Mouse (Mus musculus): Measurements from ENCODE around the gene Gm10721. TPM values are rescaled to one million over a fixed set of nuclear protein-coding genes. Genes with fewer than 3 reads are reported as not detected.

Gm10721 gene
- not detected in 2 replicates for polyA plus RNA-seq (2021; fragmentation: Nextera tagmentation)
- long read RNA-seq, experiment 1 = 0 reads
- long read RNA-seq, experiment 2 = 0 reads

DNA sequence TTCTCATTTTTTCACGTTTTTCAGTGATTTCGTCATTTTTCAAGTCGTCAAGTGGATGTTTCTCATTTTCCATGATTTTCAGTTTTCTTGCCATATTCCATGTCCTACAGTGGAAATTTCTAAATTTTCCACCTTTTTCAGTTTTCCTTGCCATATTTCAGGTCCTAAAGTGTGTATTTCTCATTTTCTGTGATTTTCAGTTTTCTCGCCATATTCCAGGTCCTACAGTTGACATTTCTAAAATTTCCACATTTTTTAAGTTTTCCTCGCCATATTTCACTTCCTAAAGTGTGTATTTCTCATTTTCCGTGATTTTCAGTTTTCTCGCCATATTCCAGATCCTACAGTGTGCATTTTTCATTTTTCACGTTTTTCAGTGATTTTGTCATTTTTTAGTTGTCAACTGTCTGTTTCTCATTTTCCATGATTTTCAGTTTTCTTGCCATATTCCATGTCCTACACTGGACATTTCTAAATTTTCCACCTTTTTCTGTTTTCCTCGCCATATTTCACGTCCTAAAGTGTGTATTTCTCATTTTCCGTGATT lies at the start of gene Gm10721:
TSS of gene Gm10721 (plus strand) at position 408 of the 547 bp plus-strand sequence.

GRCm38 (mm10) chr9:3000445-3000972 lies 12.4 kb upstream of the Gm10721 start, which contains the start of gene Gm10722:
Gm10722 (plus strand) TSS chr9:3000922.

DNA sequence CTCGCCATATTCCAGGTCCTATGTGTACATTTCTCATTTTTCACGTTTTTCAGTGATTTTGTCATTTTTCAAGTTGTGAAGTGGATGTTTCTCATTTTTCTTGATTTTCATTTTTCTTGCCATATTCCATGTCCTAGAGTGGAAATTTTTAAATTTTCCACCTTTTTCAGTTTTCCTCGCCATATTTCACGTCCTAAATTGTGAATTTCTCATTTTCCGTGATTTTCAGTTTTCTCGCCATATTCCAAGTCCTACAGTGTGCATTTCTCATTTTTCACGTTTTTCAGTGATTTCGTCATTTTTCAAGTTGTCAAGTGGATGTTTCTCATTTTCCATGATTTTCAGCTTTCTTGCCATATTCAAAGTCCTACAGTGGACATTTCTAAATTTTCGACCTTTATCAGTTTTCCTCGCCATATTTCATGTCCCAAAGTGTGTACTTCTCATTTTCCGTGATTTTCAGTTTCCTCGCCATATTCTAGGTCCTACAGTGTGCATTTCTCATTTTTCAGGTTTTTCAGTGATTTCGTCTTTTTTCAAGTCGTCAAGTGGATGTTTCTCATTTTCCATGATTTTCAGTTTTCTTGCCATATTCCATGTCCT lies 10.0 kb upstream of the Gm10721 start, which contains the start of gene Gm11168:
TSS of gene Gm11168 (plus strand) at position 553 of the 603 bp plus-strand sequence.

DNA sequence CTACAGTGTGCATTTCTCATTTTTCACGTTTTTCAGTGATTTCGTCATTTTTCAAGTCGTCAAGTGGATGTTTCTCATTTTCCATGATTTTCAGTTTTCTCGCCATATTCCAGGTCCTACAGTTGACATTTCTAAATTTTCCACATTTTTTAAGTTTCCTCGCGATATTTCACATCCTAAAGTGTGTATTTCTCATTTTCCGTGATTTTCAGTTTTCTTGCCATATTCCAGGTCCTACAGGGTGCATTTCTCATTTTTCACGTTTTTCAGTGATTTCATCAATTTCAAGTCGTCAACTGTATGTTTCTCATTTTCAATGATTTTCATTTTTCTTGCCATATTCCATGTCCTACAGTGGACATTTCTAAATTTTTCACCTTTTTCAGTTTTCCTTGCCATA lies 2.4 kb downstream of the Gm10721 start, which contains the start of gene Gm10720:
TSS of gene Gm10720 (plus strand) at position 301 of the 400 bp plus-strand sequence.

GRCm38 (mm10) chr9:3017108-3017507 lies 4.2 kb downstream of the Gm10721 start, which contains the start of gene Gm10719:
Gm10719 (plus strand) TSS chr9:3017408.

GRCm38 (mm10) chr9:3023312-3023984 lies 10.5 kb downstream of the Gm10721 start, which contains the start of gene Gm10718:
Gm10718 (plus strand) TSS chr9:3023547.

DNA sequence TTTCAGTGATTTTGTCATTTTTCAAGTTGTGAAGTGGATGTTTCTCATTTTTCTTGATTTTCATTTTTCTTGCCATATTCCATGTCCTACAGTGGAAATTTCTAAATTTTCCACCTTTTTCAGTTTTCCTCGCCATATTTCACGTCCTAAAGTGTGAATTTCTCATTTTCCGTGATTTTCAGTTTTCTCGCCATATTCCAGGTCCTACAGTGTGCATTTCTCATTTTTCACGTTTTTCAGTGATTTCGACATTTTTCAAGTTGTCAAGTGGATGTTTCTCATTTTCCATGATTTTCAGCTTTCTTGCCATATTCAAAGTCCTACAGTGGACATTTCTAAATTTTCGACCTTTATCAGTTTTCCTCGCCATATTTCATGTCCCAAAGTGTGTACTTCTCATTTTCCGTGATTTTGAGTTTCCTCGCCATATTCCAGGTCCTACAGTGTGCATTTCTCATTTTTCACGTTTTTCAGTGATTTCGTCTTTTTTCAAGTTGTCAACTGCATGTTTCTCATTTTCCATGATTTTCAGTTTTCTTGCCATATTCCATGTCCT lies 12.1 kb downstream of the Gm10721 start, which contains the start of gene Gm10717:
TSS of gene Gm10717 (plus strand) at position 506 of the 556 bp plus-strand sequence.

GRCm38 (mm10) chr9:3034299-3034698 lies 21.4 kb downstream of the Gm10721 start, which contains the start of gene Gm17535:
Gm17535 (plus strand) TSS chr9:3034599.

GRCm38 (mm10) chr9:3036577-3036976 lies 23.6 kb downstream of the Gm10721 start, which contains the start of gene Gm10715:
Gm10715 (plus strand) TSS chr9:3036877.

Small RNAs within 50 kb of the gene (microRNA-seq; reads per million reads assigned to microRNA genes)
- not detected for gene Mir101c

Other genes with a start within 250 kb of the Gm10721 start
- gene Gm10722, start 12.2 kb upstream of the Gm10721 start, polyA plus RNA-seq (2021; fragmentation: Nextera tagmentation) = not detected in 2 replicates
- gene Gm11168, start 9.8 kb upstream of the Gm10721 start, polyA plus RNA-seq (2021; fragmentation: Nextera tagmentation) = not detected in 2 replicates
- not detected in 2 replicates for gene Gm10720, start 2.5 kb downstream of the Gm10721 start, polyA plus RNA-seq (2021; fragmentation: Nextera tagmentation)
- not detected in 2 replicates for gene Gm10719, start 4.3 kb downstream of the Gm10721 start, polyA plus RNA-seq (2021; fragmentation: Nextera tagmentation)
- not detected in 2 replicates for gene Gm10718, start 10.4 kb downstream of the Gm10721 start, polyA plus RNA-seq (2021; fragmentation: Nextera tagmentation)
- not detected in 2 replicates for gene Gm10717, start 12.3 kb downstream of the Gm10721 start, polyA plus RNA-seq (2021; fragmentation: Nextera tagmentation)
- not detected in 2 replicates for gene Gm17535, start 21.5 kb downstream of the Gm10721 start, polyA plus RNA-seq (2021; fragmentation: Nextera tagmentation)
- not detected in 2 replicates for gene Gm10715, start 23.7 kb downstream of the Gm10721 start, polyA plus RNA-seq (2021; fragmentation: Nextera tagmentation)

Data from layer of hippocampus, adult 6 months (tissue).